Mouse (Mus musculus): Measurements from ENCODE around the gene Ppp1r1b.

Gene Ppp1r1b

GRCm38 (mm10) chr11:98392645-98393044 lies 44.4 kb downstream of the Ppp1r1b start:
- DNase-seq (ENCODE audit: extremely low read depth, low read depth): peak; percentile 62

GRCm38 (mm10) chr11:98393317-98393716 lies 45.1 kb downstream of the Ppp1r1b start:
- DNase-seq (ENCODE audit: extremely low read depth, low read depth): peak; percentile 80

- no peak for DNase-seq (ENCODE audit: extremely low read depth, low read depth)
These were observed 46.1 kb downstream of the Ppp1r1b start for GRCm38 (mm10) chr11:98394301-98394700.

- DNase-seq (ENCODE audit: extremely low read depth, low read depth): no peak
These were observed 46.8 kb downstream of the Ppp1r1b start for GRCm38 (mm10) chr11:98395041-98395440.

GRCm38 (mm10) chr11:98397946-98398345 lies 49.7 kb downstream of the Ppp1r1b start:
- no peak for DNase-seq (ENCODE audit: extremely low read depth, low read depth)

- peak; percentile 87 for DNase-seq (ENCODE audit: extremely low read depth, low read depth)
These were observed 52.0 kb downstream of the Ppp1r1b start, which contains the start of gene Pgap3 for GRCm38 (mm10) chr11:98400161-98400726. TSS of gene Pgap3 (minus strand) at chr11:98400490.

GRCm38 (mm10) chr11:98400816-98401215 lies 52.6 kb downstream of the Ppp1r1b start:
- no peak for DNase-seq (ENCODE audit: extremely low read depth, low read depth)

GRCm38 (mm10) chr11:98406621-98407020 lies 58.4 kb downstream of the Ppp1r1b start:
- no peak for DNase-seq (ENCODE audit: extremely low read depth, low read depth)
